Mouse (Mus musculus): ENCODE data around the gene Gm4565.
"Not testable (repeated sequence)": the region's sequence is repeated elsewhere in the genome, so short reads cannot be mapped to it uniquely, and the experiment has no call there.

Gm4565 gene

DNA sequence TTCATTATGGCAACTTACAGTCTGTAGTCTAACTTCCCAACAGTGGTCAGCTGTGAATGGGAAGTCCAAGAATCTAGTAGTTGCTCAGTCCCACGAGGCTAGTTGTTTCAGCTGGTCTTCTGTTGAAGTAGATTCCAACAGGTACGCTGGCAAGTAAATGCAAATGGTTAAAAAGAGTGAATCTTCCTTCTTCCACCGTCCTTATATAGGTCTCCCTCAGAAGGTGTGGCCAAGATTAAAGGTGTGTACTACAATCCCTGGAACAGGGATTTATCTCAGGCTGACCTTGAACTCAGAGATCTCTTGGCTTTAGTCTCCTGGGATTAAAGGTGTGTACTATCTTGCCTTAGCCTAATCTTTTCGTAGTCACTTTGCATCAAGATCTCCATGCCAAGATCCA, at the start of gene Gm4565:
Gene Gm4565, minus strand, starts transcription at position 101 of the 400 bp plus-strand sequence.
- DNase-seq (ENCODE audit: low spot score), result not testable (repeated sequence)

GRCm38 (mm10) chr7:22565243-22565642, 22.7 kb downstream of the Gm4565 start, which contains the start of gene Gm4201:
Gm4201 (minus strand) TSS chr7:22565343.
- not testable (repeated sequence) for DNase-seq (ENCODE audit: low spot score)

GRCm38 (mm10) chr7:22534787-22535186, 53.1 kb downstream of the Gm4565 start, which contains the start of gene Gm8677:
Gm8677 (minus strand) TSS chr7:22534887.
- not testable (repeated sequence) for DNase-seq (ENCODE audit: low spot score)

All from ovary, postnatal 10 days (tissue).